Comparison of ENCODE assay signal across 24 mouse cellular contexts in genomic region chr1:71942145-71942544, GRCm38 (mm10).
A peak's percentile ranks its signal among the peaks of the same experiment; 100 is the strongest.
DNase-seq lines count a peak whose midpoint lies in the region; ATAC-seq and TF ChIP-seq lines count a peak whose summit lies in the region.
"Had no signal": no experiment of that assay in that cellular context is flagged by ENCODE, and none has a peak within 500 bp of the region (broad histone marks: within the 10 kb centered on the region; RNA-seq: fewer than 3 reads in every experiment).

No protein-coding gene starts in this region.

- H3K4me3 ChIP-seq in kidney, embryonic 16.5 days (ENCODE audit: low read length): no peak overlapping the region
- no peak overlapping the region for H3K4me3 ChIP-seq in kidney, adult 2 months (ENCODE audit: insufficient read depth, low read depth, low read length)
- no peak overlapping the region for H3K4me3 ChIP-seq in lung, embryonic 15.5 days
- no peak overlapping the region for H3K4me3 ChIP-seq in lung, postnatal 0 days (ENCODE audit: low read depth, low read length)
- H3K4me3 ChIP-seq: embryonic facial prominence, embryonic 13.5 days; embryonic facial prominence, embryonic 15.5 days; erythroblast, embryonic 14.5 days; forebrain, embryonic 10.5 days; forebrain, embryonic 12.5 days had no signal

- ATAC-seq in kidney, embryonic 16.5 days (ENCODE audit: low FRiP score, low TSS enrichment): no peak
- no peak for ATAC-seq in lung, embryonic 15.5 days (ENCODE audit: borderline replicate concordance, extremely low read depth, low FRiP score, low TSS enrichment)
- ATAC-seq in lung, postnatal 0 days: peak; percentile 53
- ATAC-seq: forebrain, embryonic 14.5 days had no signal

- H3K36me3 ChIP-seq in kidney, embryonic 16.5 days (ENCODE audit: insufficient read depth, low read length): no peaks in the 10 kb centered on the region
- H3K36me3 ChIP-seq in kidney, adult 2 months (ENCODE audit: control insufficient read depth, insufficient read depth, low read length): no peaks in the 10 kb centered on the region
- H3K36me3 ChIP-seq in lung, embryonic 15.5 days: no peaks in the 10 kb centered on the region
- H3K36me3 ChIP-seq in lung, postnatal 0 days (ENCODE audit: insufficient read depth, low read length): no peaks in the 10 kb centered on the region
- H3K36me3 ChIP-seq: embryonic facial prominence, embryonic 13.5 days; embryonic facial prominence, embryonic 15.5 days; forebrain, embryonic 10.5 days; forebrain, embryonic 12.5 days had no signal

- TF ChIP-seq CTCF in kidney, adult 2 months (conservative IDR thresholded peaks at IDR 0.05; ENCODE audit: insufficient read depth, insufficient read length, low read depth, low read length): no peak
- TF ChIP-seq CTCF in lung, postnatal 0 days (IDR thresholded peaks at IDR 0.05): no peak

- no peak for DNase-seq in kidney, adult 2 months
- DNase-seq in kidney, postnatal 14 days: peak; percentile 32
- no peak for DNase-seq in kidney, postnatal 25 days
- DNase-seq in lung, adult 18-20 months: no peak
- peak; percentile 80 for DNase-seq in lung, postnatal 0 days (ENCODE audit: low spot score)
- no peak for DNase-seq in lung, postnatal 36 days
- DNase-seq: adrenal gland, adult 2 months; adrenal gland, postnatal 10 days; adrenal gland, postnatal 25 days; cerebellum, adult 11 months; cerebellum, adult 18-20 months; cerebellum, adult 8-10 months; cerebellum, adult 9-11 months; cerebellum, postnatal 14 days; cerebellum, postnatal 36 days; embryo, embryonic 11 days had no signal

- TF ChIP-seq EP300 in lung, postnatal 0 days (IDR thresholded peaks at IDR 0.05): peak; percentile 79; the same call in 1 of the 2 replicates

- no peak overlapping the region for H3K4me2 ChIP-seq in kidney, embryonic 16.5 days (replicated peaks; ENCODE audit: low read depth, low read length)
- H3K4me2 ChIP-seq in lung, embryonic 15.5 days: no peak overlapping the region
- no peak overlapping the region for H3K4me2 ChIP-seq in lung, postnatal 0 days (replicated peaks; ENCODE audit: low read depth, low read length)
- H3K4me2 ChIP-seq: embryonic facial prominence, embryonic 13.5 days; embryonic facial prominence, embryonic 15.5 days; forebrain, embryonic 12.5 days had no signal

- peak overlapping the region; percentile 71; the same call in 1 of the 2 replicates for H3K27ac ChIP-seq in kidney, embryonic 16.5 days (ENCODE audit: low read length)
- no peak overlapping the region for H3K27ac ChIP-seq in kidney, adult 2 months (ENCODE audit: insufficient read depth, low read depth, low read length)
- H3K27ac ChIP-seq in lung, embryonic 15.5 days: peak overlapping the region; percentile 59; the same call in 1 of the 2 replicates
- H3K27ac ChIP-seq in lung, postnatal 0 days (ENCODE audit: low read length): 0 out of 2 replicates have a peak overlapping the region, but pooled peaks have one; percentile 33
- H3K27ac ChIP-seq: embryonic facial prominence, embryonic 13.5 days; embryonic facial prominence, embryonic 15.5 days; forebrain, embryonic 10.5 days; forebrain, embryonic 12.5 days had no signal

- H3K27me3 ChIP-seq in kidney, embryonic 16.5 days (ENCODE audit: insufficient read depth, low read length): no peaks in the 10 kb centered on the region
- H3K27me3 ChIP-seq in kidney, adult 2 months (replicated peaks; ENCODE audit: control insufficient read depth, insufficient read depth, low read length): no peaks in the 10 kb centered on the region
- no peaks in the 10 kb centered on the region for H3K27me3 ChIP-seq in lung, embryonic 15.5 days
- H3K27me3 ChIP-seq in lung, postnatal 0 days (replicated peaks; ENCODE audit: insufficient read depth, low read length): no peaks in the 10 kb centered on the region
- H3K27me3 ChIP-seq: embryonic facial prominence, embryonic 13.5 days; embryonic facial prominence, embryonic 15.5 days; forebrain, embryonic 12.5 days had no signal

- no peak overlapping the region for H3K9ac ChIP-seq in kidney, embryonic 16.5 days (replicated peaks; ENCODE audit: low read length)
- no peak overlapping the region for H3K9ac ChIP-seq in lung, embryonic 15.5 days
- no peak overlapping the region for H3K9ac ChIP-seq in lung, postnatal 0 days (replicated peaks; ENCODE audit: low read depth)
- H3K9ac ChIP-seq: embryonic facial prominence, embryonic 13.5 days; embryonic facial prominence, embryonic 15.5 days; forebrain, embryonic 12.5 days had no signal

- TF ChIP-seq POLR2A in kidney, adult 2 months (IDR thresholded peaks at IDR 0.05; ENCODE audit: low read depth, low read length): no peak

- H3K9me3 ChIP-seq in kidney, embryonic 16.5 days (ENCODE audit: low read length): no peaks in the 10 kb centered on the region
- H3K9me3 ChIP-seq in lung, embryonic 15.5 days: no peaks in the 10 kb centered on the region
- no peaks in the 10 kb centered on the region for H3K9me3 ChIP-seq in lung, postnatal 0 days (ENCODE audit: low read length)
- H3K9me3 ChIP-seq: embryonic facial prominence, embryonic 13.5 days; embryonic facial prominence, embryonic 15.5 days; forebrain, embryonic 10.5 days; forebrain, embryonic 12.5 days had no signal

- peaks cover 22% of the 10 kb centered on the region for H3K4me1 ChIP-seq in kidney, embryonic 16.5 days (ENCODE audit: insufficient read depth, low read length)
- no peaks in the 10 kb centered on the region for H3K4me1 ChIP-seq in kidney, adult 2 months (ENCODE audit: control insufficient read depth, insufficient read depth, low read length)
- peaks cover 21% of the 10 kb centered on the region for H3K4me1 ChIP-seq in lung, embryonic 15.5 days
- H3K4me1 ChIP-seq in lung, postnatal 0 days (ENCODE audit: insufficient read depth, low read depth, low read length): peaks cover 5% of the 10 kb centered on the region; the same call in 1 of the 2 replicates
- H3K4me1 ChIP-seq: embryonic facial prominence, embryonic 13.5 days; embryonic facial prominence, embryonic 15.5 days had no signal

Comparison
In these comparisons a context has a peak if more than half of its experiments do, and no peak if none do; other contexts are left out.
1. DNase-seq: peak in kidney, postnatal 14 days (single experiment) and lung, postnatal 0 days (single experiment); none in kidney, adult 2 months (single experiment), kidney, postnatal 25 days (0 of 2), lung, adult 18-20 months (0 of 2) and lung, postnatal 36 days (single experiment).